Mouse (Mus musculus) telencephalon, adult 2 months (tissue): Measurements from ENCODE around the gene Gstp2.
"Not testable (repeated sequence)": the region's sequence is repeated elsewhere in the genome, so short reads cannot be mapped to it uniquely, and the experiment has no call there.

ENCODE experiments used
- DNase-seq: peaks from one replicate; pipeline ENCODE4 v3.0.0-alpha.2; 2011; ENCODE audit warnings: low read depth, low spot score

The Gstp2 gene

DNA sequence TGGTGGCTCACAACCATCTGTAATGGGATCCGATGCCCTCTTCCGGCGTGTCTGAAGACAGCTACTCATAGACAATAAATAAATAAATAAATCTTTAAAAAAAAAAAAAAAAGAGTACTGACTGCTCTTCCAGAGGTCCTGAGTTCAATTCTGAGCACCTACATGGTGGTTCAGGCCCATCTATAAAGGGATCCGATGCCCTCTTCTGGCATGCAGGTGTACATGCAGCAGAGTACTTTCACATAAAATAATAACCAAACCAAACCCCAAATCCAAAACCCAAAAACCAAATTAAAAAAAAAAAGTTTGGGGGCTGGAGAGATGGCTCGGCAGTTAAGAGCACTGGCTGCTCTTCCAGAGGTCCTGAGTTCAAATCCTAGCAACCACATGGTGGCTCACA is 3.2 kb upstream of the Gstp2 start:
- not testable (repeated sequence) for DNase-seq

- DNase-seq = peak; percentile 54
Observed at GRCm38 (mm10) chr19:4047859-4048258, 2.0 kb upstream of the Gstp2 start.

- DNase-seq = no peak
Observed at GRCm38 (mm10) chr19:4046866-4047254, 1.0 kb upstream of the Gstp2 start.

DNA sequence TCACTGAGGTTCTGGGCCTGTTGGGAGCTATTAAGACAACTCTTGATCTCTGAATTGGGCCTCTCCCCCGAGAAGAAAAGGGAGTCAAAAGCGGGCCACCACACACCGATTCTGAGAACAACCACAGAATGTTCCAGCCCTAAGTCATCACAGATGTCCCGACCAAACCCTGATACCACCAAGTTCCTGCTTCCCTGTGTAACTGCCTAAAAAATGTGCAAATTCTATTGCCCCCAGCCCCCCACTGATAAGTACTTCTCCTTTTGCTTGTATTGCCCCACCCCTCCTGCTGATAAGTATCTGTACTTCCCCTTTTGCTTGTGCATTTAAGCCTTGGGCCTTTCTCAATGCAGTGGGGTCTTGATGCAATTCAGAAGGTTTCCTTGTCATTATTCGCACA is 1.7 kb downstream of the Gstp2 start:
- DNase-seq = not testable (repeated sequence)

DNA sequence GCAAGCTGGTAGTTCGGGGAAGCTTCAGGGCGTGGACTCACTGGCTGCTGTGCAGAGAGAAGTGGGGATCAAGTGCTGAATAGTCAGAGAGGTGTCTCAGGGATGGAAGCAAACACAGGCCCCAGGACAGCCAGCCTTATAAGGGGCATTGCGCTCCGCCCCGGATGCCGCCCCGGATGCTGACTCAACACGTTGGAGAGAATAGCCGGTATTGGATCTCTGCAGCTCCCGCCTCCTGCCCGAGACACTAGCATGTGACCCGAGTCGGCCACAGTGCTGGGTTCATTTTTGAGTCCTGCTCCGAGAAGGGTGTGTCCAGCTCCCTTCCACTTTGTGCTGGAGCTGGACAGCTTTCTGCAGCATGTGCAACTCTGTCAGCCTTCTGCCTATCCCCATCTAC is 3.7 kb downstream of the Gstp2 start:
- no peak for DNase-seq

DNA sequence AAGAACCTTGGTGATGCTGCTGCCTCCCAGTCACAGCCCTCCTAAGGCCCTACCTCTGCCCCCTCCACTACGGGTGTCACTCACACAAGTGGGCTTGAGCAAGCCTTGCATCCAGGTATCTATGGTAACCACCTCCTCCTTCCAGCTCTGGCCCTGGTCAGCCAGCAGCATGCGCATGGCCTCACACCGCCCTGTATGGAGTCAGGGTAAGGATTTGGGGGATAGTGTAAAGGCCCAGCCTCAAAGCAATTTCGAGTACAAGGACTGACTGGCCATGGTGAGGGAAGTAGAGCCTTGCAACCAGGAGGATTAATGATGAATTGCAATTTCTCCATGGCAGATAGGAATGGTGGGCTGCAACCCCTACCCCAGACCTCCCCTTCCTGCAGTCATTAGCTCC is 4.3 kb downstream of the Gstp2 start:
- not testable (repeated sequence) for DNase-seq

DNA sequence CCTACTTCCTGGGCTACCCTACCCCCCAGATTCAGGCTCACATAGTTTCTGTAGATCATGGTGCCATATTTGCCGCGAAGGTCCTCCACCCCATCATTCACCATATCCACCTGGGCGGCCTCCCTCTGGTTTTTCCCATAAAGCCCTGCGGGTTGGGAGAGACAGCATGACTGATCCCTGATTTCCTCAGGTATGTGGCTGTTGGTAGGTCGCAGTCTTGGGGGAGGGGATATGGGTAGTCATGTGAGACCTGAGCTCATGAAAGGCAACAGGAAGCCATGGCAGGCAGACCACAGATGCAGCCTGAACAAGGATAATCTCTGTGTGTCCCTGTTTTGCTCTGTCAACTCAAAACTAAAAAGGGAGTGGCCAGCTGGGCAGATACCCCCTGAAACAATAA is 4.9 kb downstream of the Gstp2 start:
- DNase-seq = not testable (repeated sequence)

GRCm38 (mm10) chr19:4037788-4038232 is 8.0 kb downstream of the Gstp2 start, which contains the start of gene Gstp1:
Gene Gstp1, minus strand, starts transcription at chr19:4037985.
- DNase-seq = peak; percentile 80

- DNase-seq = not testable (repeated sequence)
Observed at GRCm38 (mm10) chr19:4037154-4037787, 8.6 kb downstream of the Gstp2 start.

DNA sequence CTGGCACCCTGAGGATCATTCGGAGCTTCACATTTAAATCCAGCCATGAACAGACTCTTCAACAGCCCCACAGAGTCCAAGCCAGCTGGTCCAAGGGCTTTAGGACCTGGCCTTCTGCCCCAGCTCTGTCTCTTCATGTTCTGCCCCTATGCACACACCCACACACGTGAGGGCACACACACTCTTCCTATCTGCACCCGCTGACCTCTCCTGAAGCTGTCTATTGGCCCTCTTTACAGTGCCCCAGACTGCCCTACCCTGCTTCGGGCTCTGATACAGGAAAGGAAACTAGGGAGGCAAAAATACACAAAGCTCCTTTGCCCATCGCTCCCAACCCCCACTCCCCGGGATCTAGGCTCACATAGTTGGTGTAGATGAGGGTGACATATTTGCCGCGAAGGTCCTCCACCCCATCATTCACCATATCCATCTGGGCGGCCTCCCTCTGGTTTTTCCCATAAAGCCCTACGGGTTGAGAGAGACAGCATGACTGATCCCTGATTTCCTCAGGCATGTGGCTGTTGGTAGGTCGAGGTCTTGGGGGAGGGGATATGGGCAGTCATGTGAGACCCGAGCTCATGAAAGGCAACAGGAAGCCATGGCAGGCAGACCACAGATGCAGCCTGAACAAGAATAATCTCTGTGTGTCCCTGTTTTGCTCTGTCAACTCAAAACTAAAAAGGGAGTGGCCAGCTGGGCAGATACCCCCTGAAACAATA is 9.3 kb downstream of the Gstp2 start:
- DNase-seq = no peak

GRCm38 (mm10) chr19:4033742-4034141 is 12.1 kb downstream of the Gstp2 start:
- no peak for DNase-seq

- no peak for DNase-seq
Observed at GRCm38 (mm10) chr19:4033298-4033697, 12.5 kb downstream of the Gstp2 start.

- no peak for DNase-seq
Observed at GRCm38 (mm10) chr19:4032668-4033067, 13.2 kb downstream of the Gstp2 start.

GRCm38 (mm10) chr19:4027576-4027975 is 18.2 kb downstream of the Gstp2 start:
- DNase-seq = peak; percentile 60

GRCm38 (mm10) chr19:4023185-4023584 is 22.6 kb downstream of the Gstp2 start:
- DNase-seq = no peak

GRCm38 (mm10) chr19:4018743-4019583 is 26.9 kb downstream of the Gstp2 start:
- DNase-seq = peak; percentile 67

DNA sequence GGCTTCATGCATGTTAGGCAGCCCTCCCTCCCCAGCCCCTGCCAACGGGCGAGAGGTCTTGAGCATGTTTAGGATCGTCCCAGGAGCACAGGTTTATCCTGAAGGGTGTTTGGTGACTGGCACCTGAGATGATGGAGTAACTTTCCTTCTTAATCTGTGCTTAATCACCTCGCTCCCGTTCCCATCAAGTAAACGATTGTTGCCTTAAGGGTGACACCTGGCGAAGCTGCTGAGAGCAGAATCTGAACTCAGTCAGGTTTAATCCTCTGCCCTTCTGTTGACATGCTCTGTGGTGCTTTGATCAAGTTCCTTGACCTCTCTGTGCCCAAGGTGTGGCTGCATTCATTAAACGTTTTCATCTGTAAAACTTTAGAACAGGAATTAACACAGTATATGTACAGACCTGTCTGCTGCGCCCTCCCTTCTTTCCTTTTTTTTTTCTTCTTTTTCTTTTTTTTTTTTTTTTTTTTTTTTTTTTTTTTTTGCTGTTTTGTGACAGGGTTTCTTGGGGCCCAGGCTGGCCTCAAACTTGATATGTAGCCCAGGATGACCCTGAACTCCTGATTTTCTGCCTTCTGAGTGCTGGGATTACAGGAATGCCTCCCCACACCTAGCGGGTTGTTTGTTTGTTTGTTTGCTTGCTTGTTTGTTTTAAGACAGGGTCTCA is 27.8 kb downstream of the Gstp2 start:
- no peak for DNase-seq

DNA sequence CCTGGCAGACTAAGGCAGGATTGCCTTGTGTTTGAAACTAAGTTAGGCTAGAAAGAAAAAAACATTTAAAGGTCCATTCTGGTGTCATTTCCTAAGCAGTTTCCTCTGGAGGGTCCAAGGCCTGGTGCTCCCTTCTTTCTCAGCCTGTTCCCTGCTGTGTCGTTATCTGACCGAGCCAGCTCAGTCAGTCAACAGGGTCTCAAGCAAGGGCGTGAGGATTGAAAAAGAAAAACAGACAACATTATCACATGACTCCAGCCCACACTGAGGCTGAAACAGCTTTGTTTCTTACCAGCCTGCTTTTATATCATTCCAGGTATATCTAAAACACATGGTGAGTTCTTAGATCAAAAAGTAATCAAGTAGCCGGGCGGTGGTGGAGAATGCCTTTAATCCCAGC is 30.2 kb downstream of the Gstp2 start:
- no peak for DNase-seq

GRCm38 (mm10) chr19:4014802-4015201 is 31.0 kb downstream of the Gstp2 start:
- no peak for DNase-seq

DNA sequence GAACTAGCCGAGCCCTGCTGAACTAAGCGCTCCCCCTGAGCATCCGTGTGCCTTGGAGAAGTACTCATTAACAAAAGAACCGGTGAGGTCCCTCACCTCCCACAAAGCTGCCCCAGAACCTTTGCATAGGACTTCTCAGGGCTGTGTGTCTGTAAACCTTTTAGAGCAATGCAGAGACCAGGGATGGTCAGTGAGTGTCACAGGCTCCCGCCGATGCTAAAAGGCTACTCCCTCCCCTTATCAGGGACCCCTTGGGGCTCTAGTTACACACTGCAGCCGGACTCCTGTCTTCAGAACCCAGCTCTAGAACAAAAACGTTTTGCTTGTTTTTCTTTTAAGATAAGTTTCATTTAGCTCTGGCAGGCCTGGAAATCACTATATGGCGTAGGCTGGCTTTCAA is 32.8 kb downstream of the Gstp2 start:
- no peak for DNase-seq

- peak; percentile 99 for DNase-seq
Observed at GRCm38 (mm10) chr19:4012432-4013022, 33.3 kb downstream of the Gstp2 start, which contains the start of gene Ndufv1. Gene Ndufv1, minus strand, starts transcription at chr19:4012806.
